Mouse (Mus musculus): ENCODE results near the gene Olfr905.

The Olfr905 gene

DNA sequence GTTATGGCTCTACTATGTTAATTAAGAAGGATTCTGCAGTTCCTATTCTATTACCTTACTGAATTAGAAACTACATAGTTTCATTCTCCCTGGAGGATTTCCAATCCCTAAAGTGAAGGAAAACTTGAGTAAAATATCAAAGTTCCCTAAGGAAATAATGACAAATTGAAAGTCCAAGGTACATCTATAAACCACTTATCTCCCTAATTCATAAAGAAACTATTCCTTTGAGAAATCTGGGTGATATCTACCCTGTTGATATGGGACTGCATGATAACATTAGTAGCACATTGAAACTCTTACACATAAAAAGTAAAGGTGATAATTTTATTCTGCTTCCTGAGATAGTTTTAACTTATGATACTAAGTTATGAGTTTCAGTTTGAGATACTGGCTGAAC is at the start of gene Olfr905:
Olfr905 (plus strand) TSS at position 301 of the 400 bp plus-strand sequence.
- no peak for DNase-seq (ENCODE audit: low read depth, low spot score)

DNA sequence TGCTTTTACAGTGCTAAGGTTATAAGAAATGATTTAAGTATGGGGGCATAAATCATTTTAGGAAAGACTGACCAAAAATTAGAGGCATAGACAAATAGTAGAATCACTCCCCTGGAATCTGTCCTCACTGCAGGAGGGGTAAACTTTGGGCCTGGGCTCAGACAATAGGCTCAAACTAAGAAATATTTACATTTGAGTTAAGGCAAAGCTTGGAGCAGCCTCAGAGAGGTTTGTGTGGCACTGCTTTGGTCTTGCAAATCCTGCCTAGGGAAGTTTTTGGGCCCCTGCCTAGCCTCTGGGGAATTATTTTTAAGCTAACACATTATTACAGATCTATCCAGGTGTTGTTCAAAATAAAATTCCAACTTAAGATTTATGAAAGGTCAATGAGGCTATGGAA is 47.1 kb upstream of the Olfr905 start:
- no peak for DNase-seq (ENCODE audit: low read depth, low spot score)

DNA sequence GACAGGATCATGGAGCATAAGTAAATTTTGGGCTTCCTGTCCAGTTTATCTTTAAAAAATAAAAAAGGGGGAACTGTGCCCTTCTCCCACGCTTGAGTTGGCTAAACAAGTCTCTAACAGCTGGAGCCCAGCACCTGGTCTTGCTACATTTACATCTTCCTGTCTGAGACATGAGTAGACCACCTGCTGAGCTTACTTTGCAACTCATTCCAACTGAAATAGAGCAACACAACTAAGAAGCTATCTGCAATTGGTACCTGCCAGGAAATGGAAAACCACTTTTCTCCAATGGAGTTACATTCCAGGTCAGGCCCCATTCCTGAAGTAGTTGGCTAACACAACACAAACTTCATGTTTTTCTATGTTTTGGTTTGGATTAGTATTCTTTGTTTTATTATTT is 43.9 kb upstream of the Olfr905 start:
- no peak for DNase-seq (ENCODE audit: low read depth, low spot score)

DNA sequence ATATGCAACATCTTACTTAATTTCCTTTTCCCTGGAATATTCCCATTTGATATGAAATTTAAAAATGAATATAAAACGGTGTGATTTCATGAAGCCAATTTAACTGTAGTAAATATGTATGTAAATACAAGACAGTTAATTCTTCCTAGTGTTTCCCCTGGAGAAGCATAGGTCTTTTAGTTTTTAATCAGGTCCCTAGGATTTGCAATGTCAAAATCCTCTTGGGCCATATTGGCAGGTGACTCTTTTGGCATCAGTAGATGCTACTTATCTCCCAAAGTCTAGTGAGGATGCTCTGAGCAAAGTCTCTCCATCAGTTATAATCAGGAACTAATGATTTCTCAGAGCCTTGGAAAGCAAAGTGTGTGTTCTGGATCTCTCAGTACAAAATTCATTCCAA is 41.8 kb upstream of the Olfr905 start, which contains the start of gene Olfr901:
Olfr901 (plus strand) TSS at position 301 of the 400 bp plus-strand sequence.
- no peak for DNase-seq (ENCODE audit: low read depth, low spot score)

DNA sequence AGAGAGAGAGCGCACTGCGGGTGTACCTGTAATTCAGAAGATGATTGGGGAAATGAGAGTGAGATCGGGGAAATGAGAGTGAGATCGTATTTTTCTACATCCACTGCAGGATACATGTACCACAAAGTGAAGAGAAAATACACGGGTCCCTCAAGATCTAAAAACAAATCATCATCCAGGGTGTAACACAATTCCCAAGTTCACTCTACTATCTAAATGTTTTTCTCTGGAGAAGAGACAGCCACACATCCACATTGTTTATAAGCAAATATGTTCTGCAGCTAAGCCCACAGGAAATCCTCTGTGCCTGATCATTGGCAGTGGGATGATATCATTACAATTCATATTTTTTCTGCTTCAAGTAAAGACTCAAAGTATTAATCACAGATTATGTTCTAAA is 23.6 kb upstream of the Olfr905 start, which contains the start of gene Olfr902:
Olfr902 (plus strand) TSS at position 301 of the 400 bp plus-strand sequence.
- DNase-seq (ENCODE audit: low read depth, low spot score): no peak

DNA sequence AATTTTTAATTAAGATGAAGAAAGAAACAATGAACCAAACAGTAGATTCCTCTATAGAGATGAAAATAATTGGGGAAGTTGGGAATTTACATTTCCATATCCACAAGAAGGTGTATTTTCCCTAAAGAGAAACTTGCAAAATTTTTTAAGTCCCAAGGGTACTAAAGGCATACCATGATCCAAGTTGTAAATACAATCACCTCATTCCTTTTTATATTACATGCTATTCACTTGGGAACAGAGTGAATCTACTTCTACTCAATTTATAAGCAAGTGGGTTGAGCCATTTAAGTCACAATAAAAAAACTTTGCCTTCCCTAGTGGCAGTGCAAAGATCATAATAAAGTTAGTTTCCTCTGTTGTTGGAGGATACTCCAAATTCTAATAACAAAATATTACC is 8.1 kb upstream of the Olfr905 start, which contains the start of gene Olfr904:
Olfr904 (plus strand) TSS at position 301 of the 400 bp plus-strand sequence.
- DNase-seq (ENCODE audit: low read depth, low spot score): no peak

DNA sequence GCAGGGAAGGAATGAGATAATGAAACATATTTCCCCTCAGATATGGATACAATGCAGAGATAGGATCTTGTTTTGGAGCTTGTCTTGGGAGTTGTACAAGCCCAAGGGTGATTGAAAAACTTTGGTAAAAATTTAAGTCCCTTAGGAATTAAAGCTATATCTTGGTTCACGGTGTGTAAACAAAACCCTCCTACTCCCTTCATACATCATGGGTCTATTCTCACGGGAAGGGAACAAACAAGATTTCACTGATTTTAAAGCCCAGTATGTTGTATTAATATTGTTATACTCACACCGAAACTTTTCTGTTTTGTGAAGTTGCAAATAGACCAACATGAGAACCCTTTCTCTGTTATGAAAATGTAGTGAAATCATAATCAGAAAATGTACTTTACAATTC is 15.9 kb downstream of the Olfr905 start, which contains the start of gene Olfr906:
Olfr906 (plus strand) TSS at position 301 of the 400 bp plus-strand sequence.
- DNase-seq (ENCODE audit: low read depth, low spot score): no peak

DNA sequence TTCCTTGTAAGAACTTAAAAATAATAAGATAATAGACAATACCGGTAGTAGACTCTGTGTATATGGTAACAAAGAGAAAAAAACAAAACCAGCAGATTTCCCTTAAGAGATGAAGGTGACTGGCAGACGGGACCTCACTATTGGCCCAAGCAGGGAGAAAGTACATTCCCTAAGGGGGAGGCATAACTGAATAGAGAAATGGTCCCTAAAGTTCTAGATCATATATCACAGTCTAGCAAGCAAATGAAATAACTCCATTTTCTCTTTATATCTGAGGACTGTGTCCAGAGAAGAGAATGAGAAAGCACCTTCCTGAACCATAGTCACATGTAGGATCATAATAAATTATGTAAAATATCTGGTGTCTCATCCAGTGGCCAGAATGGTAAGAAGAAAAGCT is 24.6 kb downstream of the Olfr905 start, which contains the start of gene Olfr907:
Olfr907 (plus strand) TSS at position 301 of the 400 bp plus-strand sequence.
- DNase-seq (ENCODE audit: low read depth, low spot score): no peak

DNA sequence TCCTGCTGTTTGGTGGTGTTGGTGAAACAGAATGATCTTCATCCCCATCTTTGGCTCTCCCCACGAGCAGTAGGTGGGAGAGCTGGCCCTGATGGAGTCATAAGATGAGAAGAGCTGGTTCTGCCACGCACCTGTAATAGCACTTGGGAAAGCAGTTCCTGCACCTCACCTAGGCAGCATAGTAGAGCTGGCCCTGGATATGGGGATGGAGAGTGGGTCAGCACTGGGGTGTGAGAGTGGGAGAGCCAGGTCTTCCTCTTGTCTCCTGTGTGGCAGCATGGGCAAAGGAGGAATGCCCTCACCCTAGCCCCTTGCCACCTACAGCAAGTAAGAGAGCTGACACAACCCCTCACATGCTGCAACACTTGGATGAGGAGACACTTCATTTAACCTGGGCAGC is 41.4 kb downstream of the Olfr905 start:
- DNase-seq (ENCODE audit: low read depth, low spot score): no peak

DNA sequence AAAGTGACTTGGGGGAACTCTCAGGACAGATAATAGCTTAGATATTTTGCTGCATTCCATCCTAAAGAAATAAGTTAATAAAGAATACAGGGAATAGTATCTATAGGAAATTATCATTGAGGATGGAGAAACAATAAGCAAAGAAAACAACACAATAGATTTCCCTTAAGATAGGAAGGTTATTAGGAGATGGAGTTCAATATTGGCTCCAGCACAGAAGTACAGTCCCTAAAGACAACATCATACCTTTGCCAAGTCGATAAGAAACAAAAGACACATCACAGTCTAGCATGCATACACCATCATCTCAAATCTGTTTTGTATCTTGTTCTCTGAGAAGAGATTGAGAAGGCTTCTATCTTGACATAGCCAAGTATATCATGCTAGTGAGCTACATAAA is 50.4 kb downstream of the Olfr905 start, which contains the start of gene Olfr911-ps1:
Olfr911-ps1 (plus strand) TSS at position 301 of the 400 bp plus-strand sequence.
- no peak for DNase-seq (ENCODE audit: low read depth, low spot score)
